Mouse (Mus musculus): ENCODE measurements around the gene Rai1. TPM values are rescaled to one million over a fixed set of nuclear protein-coding genes. Genes with fewer than 3 reads are reported as not detected.

Rai1 gene
- total and polyA plus RNA-seq, 3 experiments: 26.3 to 101 (median 56.7) TPM

GRCm38 (mm10) chr11:60058441-60058840, 46.4 kb upstream of the Rai1 start:
- Histone ChIP-seq H3K36me3 (ENCODE audit: control insufficient read depth in 1 of 2, insufficient read depth in 2 of 2, low read length in 2 of 2) (no peaks in the 10 kb centered on the region), H3K9me3 (replicated peaks; ENCODE audit: insufficient read depth, low read length) (no peaks in the 10 kb centered on the region), H3K9ac (ENCODE audit: control insufficient read depth, low read depth, low read length, poor library complexity, severe bottlenecking) (no peak overlapping the region), H3K4me3 (ENCODE audit: control insufficient read depth in 1 of 2, insufficient read depth in 1 of 2, low read depth in 2 of 2, low read length in 2 of 2) (no peak overlapping the region), H3K4me1 (ENCODE audit: control insufficient read depth in 1 of 2, insufficient read depth in 2 of 2, low read length in 2 of 2) (peaks cover 4 to 14% of the 10 kb centered on the region in 2 experiments; a peak in 2 of 4 replicates), H3K27ac (ENCODE audit: control insufficient read depth, low read depth, low read length) (no peak overlapping the region), H3K79me2 (ENCODE audit: control insufficient read depth, insufficient read depth, low read length, poor library complexity) (no peaks in the 10 kb centered on the region), H3K27me3 (ENCODE audit: control insufficient read depth in 1 of 2, insufficient read depth in 2 of 2, low read length in 2 of 2) (no peaks in the 10 kb centered on the region; a peak in 1 of 4 replicates)
- TF ChIP-seq POLR2A (IDR thresholded peaks at IDR 0.05; ENCODE audit: control insufficient read depth in 1 of 2, insufficient read depth in 1 of 2, low read depth in 1 of 2, low read length in 2 of 2, poor library complexity in 1 of 2) (no peak), MAFK (IDR thresholded peaks at IDR 0.05; ENCODE audit: borderline replicate concordance, low read depth, low read length) (no peak), NRF1 (IDR thresholded peaks at IDR 0.05; ENCODE audit: insufficient read depth, low read depth, low read length, poor library complexity, severe bottlenecking) (no peak), ZNF384 (IDR thresholded peaks at IDR 0.05; ENCODE audit: low read depth, low read length) (no peak), CHD2 (IDR thresholded peaks at IDR 0.05; ENCODE audit: low read length) (no peak), USF2 (IDR thresholded peaks at IDR 0.05; ENCODE audit: borderline replicate concordance in 1 of 2, insufficient read depth in 1 of 2, low read depth in 1 of 2, low read length in 2 of 2) (no peak), CTCF (IDR thresholded peaks at IDR 0.05 in 2 of 3, conservative IDR thresholded peaks at IDR 0.05 in 1 of 3; ENCODE audit: control insufficient read depth in 1 of 3, insufficient read depth in 1 of 3, low read depth in 2 of 3, low read length in 3 of 3, poor library complexity in 1 of 3, severe bottlenecking in 1 of 3) (no peak)
- no peak for DNase-seq (ENCODE audit: low read depth, low spot score)

- Histone ChIP-seq H3K4me3 (ENCODE audit: control insufficient read depth in 1 of 2, insufficient read depth in 1 of 2, low read depth in 2 of 2, low read length in 2 of 2) (no peak overlapping the region), H3K36me3 (ENCODE audit: control insufficient read depth in 1 of 2, insufficient read depth in 2 of 2, low read length in 2 of 2) (no peaks in the 10 kb centered on the region), H3K4me1 (ENCODE audit: control insufficient read depth in 1 of 2, insufficient read depth in 2 of 2, low read length in 2 of 2) (peaks cover 4 to 14% of the 10 kb centered on the region in 2 experiments; a peak in 2 of 4 replicates), H3K79me2 (ENCODE audit: control insufficient read depth, insufficient read depth, low read length, poor library complexity) (no peaks in the 10 kb centered on the region), H3K27ac (ENCODE audit: control insufficient read depth, low read depth, low read length) (no peak overlapping the region), H3K27me3 (ENCODE audit: control insufficient read depth in 1 of 2, insufficient read depth in 2 of 2, low read length in 2 of 2) (no peaks in the 10 kb centered on the region; a peak in 1 of 4 replicates), H3K9me3 (replicated peaks; ENCODE audit: insufficient read depth, low read length) (no peaks in the 10 kb centered on the region), H3K9ac (ENCODE audit: control insufficient read depth, low read depth, low read length, poor library complexity, severe bottlenecking) (no peak overlapping the region)
- DNase-seq (ENCODE audit: low read depth, low spot score): no peak
- TF ChIP-seq USF1 (IDR thresholded peaks at IDR 0.05; ENCODE audit: low read depth, low read length) (no peak), MEF2A (IDR thresholded peaks at IDR 0.05; ENCODE audit: extremely low read depth, insufficient replicate concordance, low read depth, low read length, poor library complexity, severe bottlenecking) (no peak)
These were observed 44.8 kb upstream of the Rai1 start for GRCm38 (mm10) chr11:60060026-60060425.

GRCm38 (mm10) chr11:60061504-60062006, 43.3 kb upstream of the Rai1 start:
- H3K9ac ChIP-seq (ENCODE audit: control insufficient read depth, low read depth, low read length, poor library complexity, severe bottlenecking): no peak overlapping the region
- H3K4me1 ChIP-seq (ENCODE audit: control insufficient read depth in 1 of 2, insufficient read depth in 2 of 2, low read length in 2 of 2): peaks cover 4 to 14% of the 10 kb centered on the region in 2 experiments; a peak in 2 of 4 replicates
- no peak overlapping the region for H3K27ac ChIP-seq (ENCODE audit: control insufficient read depth, low read depth, low read length)
- H3K27me3 ChIP-seq (ENCODE audit: control insufficient read depth in 1 of 2, insufficient read depth in 2 of 2, low read length in 2 of 2): no peaks in the 10 kb centered on the region; a peak in 1 of 4 replicates
- H3K36me3 ChIP-seq (ENCODE audit: control insufficient read depth in 1 of 2, insufficient read depth in 2 of 2, low read length in 2 of 2): no peaks in the 10 kb centered on the region
- peak; percentile 31 for DNase-seq (ENCODE audit: low read depth, low spot score)
- H3K4me3 ChIP-seq (ENCODE audit: control insufficient read depth in 1 of 2, insufficient read depth in 1 of 2, low read depth in 2 of 2, low read length in 2 of 2): no peak overlapping the region
- no peaks in the 10 kb centered on the region for H3K9me3 ChIP-seq (replicated peaks; ENCODE audit: insufficient read depth, low read length)
- no peaks in the 10 kb centered on the region for H3K79me2 ChIP-seq (ENCODE audit: control insufficient read depth, insufficient read depth, low read length, poor library complexity)
- TF ChIP-seq ZMIZ1 (IDR thresholded peaks at IDR 0.05; ENCODE audit: low read depth, low read length): no peak
- no peak for TF ChIP-seq CHD1 (IDR thresholded peaks at IDR 0.05; ENCODE audit: low read depth, low read length)
- no peak for TF ChIP-seq POLR2A (IDR thresholded peaks at IDR 0.05; ENCODE audit: control insufficient read depth in 1 of 2, insufficient read depth in 1 of 2, low read depth in 1 of 2, low read length in 2 of 2, poor library complexity in 1 of 2)
- TF ChIP-seq POLR2AphosphoS5 (IDR thresholded peaks at IDR 0.05; ENCODE audit: borderline replicate concordance, low read depth, low read length): no peak
- no peak for TF ChIP-seq JUND (IDR thresholded peaks at IDR 0.05; ENCODE audit: low read depth, low read length)
- no peak for TF ChIP-seq ELF1 (IDR thresholded peaks at IDR 0.05; ENCODE audit: low read depth, low read length)
- no peak for TF ChIP-seq NELFE (IDR thresholded peaks at IDR 0.05; ENCODE audit: low read depth, low read length)
- 0 out of 4 replicates have a peak, but pooled peaks of 1 of the 2 experiments have one; percentile 38 for TF ChIP-seq USF2 (IDR thresholded peaks at IDR 0.05; ENCODE audit: borderline replicate concordance in 1 of 2, insufficient read depth in 1 of 2, low read depth in 1 of 2, low read length in 2 of 2)
- no peak for TF ChIP-seq TCF12 (IDR thresholded peaks at IDR 0.05; ENCODE audit: low read depth, low read length)
- no peak for TF ChIP-seq GATA1 (IDR thresholded peaks at IDR 0.05; ENCODE audit: low read depth, low read length)
- TF ChIP-seq RCOR1 (IDR thresholded peaks at IDR 0.05; ENCODE audit: low read depth, low read length): no peak
- TF ChIP-seq MAZ (IDR thresholded peaks at IDR 0.05; ENCODE audit: low read depth, low read length): no peak
- 0 out of 4 replicates have a peak, but pooled peaks of 1 of the 2 experiments have one; percentile 10 for TF ChIP-seq EP300 (IDR thresholded peaks at IDR 0.05; ENCODE audit: low read depth in 1 of 2, low read length in 2 of 2)
- no peak for TF ChIP-seq MXI1 (IDR thresholded peaks at IDR 0.05; ENCODE audit: low read depth, low read length)
- no peak for TF ChIP-seq NRF1 (IDR thresholded peaks at IDR 0.05; ENCODE audit: insufficient read depth, low read depth, low read length, poor library complexity, severe bottlenecking)
- no peak for TF ChIP-seq TBP (IDR thresholded peaks at IDR 0.05; ENCODE audit: low read depth, low read length)
- TF ChIP-seq MAFK (IDR thresholded peaks at IDR 0.05; ENCODE audit: borderline replicate concordance, low read depth, low read length): no peak
- TF ChIP-seq E2F4 (IDR thresholded peaks at IDR 0.05; ENCODE audit: borderline replicate concordance, low read depth, low read length): no peak
- TF ChIP-seq SIN3A (IDR thresholded peaks at IDR 0.05; ENCODE audit: low read length): 0 out of 2 replicates have a peak, but pooled peaks have one; percentile 8

All from MEL (cell line).